Mouse (Mus musculus) embryonic facial prominence, embryonic 11.5 days (tissue): ENCODE measurements around the gene Cmtm8. TPM values are rescaled to one million over a fixed set of nuclear protein-coding genes. Genes with fewer than 3 reads are reported as not detected.

Source experiments
- ATAC-seq: fragments of 200-750 bp; cut with Nextera tagmentation; replicated peaks from 2 replicates; pipeline ENCODE4 v1.8.0; 2017; ENCODE audit warnings: low read depth; ENCODE audit not compliant: insufficient number of reproducible peaks, low FRiP score, low TSS enrichment
- DNase-seq: peaks from one replicate; pipeline ENCODE4 v3.0.0-alpha.2; 2015; ENCODE audit warnings: low spot score
- H3K27ac ChIP-seq: fragments of 300-500 bp; sonication (generic); replicated peaks from 2 replicates; pipeline ENCODE4 v1.5.1; 2014; ENCODE audit warnings: mild to moderate bottlenecking, low read depth, low read length, control low read depth
- H3K27me3 ChIP-seq: fragments of 300-500 bp; sonication (generic); 2 replicates; pipeline ENCODE4 v1.6.1; 2014; ENCODE audit warnings: mild to moderate bottlenecking, low read length, moderate library complexity, mixed read lengths; ENCODE audit not compliant: control insufficient read depth, insufficient read depth
- H3K36me3 ChIP-seq: fragments of 300-500 bp; sonication (generic); replicated peaks from 2 replicates; pipeline ENCODE4 v1.6.1; 2014; ENCODE audit warnings: low read depth, mild to moderate bottlenecking, low read length, moderate library complexity, mixed read lengths; ENCODE audit not compliant: control insufficient read depth, insufficient read depth
- H3K4me1 ChIP-seq: fragments of 300-500 bp; sonication (generic); 2 replicates; pipeline ENCODE4 v1.6.1; 2014; ENCODE audit warnings: low read length, mixed read lengths; ENCODE audit not compliant: control insufficient read depth, insufficient read depth
- H3K4me2 ChIP-seq: fragments of 300-500 bp; sonication (generic); 2 replicates; pipeline ENCODE4 v1.6.1; 2014; ENCODE audit warnings: low read depth, mild to moderate bottlenecking, control low read depth, low read length, moderate library complexity
- H3K4me3 ChIP-seq: fragments of 300-500 bp; sonication (generic); 2 replicates; pipeline ENCODE4 v1.5.1; 2014; ENCODE audit warnings: low read depth, low read length, control low read depth
- H3K9ac ChIP-seq: fragments of 300-500 bp; sonication (generic); replicated peaks from 2 replicates; pipeline ENCODE4 v1.6.1; 2014; ENCODE audit warnings: mild to moderate bottlenecking, control low read depth, low read length
- H3K9me3 ChIP-seq: fragments of 300-500 bp; sonication (generic); replicated peaks from 2 replicates; pipeline ENCODE4 v1.6.1; 2016; ENCODE audit warnings: mild to moderate bottlenecking, low read length, inconsistent platforms, mixed read lengths; ENCODE audit not compliant: control insufficient read depth
- WGBS: fragments of 180-500 bp; shearing (Covaris S2); extraction: QIAGEN DNeasy Blood & Tissue Kit; methylation state at CpG from one replicate; pipeline ENCODE4 v1.1.7; 2014; 5-methylcytosine and 5-hydroxymethylcytosine counted together
- polyA plus RNA-seq: library from polyadenylated mRNA; unstranded; fragments of >200 nt; fragmentation: Nextera tagmentation; extraction: Ambion mirVana; gene quantifications from 2 replicates; pipeline ENCODE4 v1.2.1, GENCODE M21; 2014

Gene Cmtm8
- polyA plus RNA-seq, 1 experiment from 2014 or later: 17.3 TPM

DNA sequence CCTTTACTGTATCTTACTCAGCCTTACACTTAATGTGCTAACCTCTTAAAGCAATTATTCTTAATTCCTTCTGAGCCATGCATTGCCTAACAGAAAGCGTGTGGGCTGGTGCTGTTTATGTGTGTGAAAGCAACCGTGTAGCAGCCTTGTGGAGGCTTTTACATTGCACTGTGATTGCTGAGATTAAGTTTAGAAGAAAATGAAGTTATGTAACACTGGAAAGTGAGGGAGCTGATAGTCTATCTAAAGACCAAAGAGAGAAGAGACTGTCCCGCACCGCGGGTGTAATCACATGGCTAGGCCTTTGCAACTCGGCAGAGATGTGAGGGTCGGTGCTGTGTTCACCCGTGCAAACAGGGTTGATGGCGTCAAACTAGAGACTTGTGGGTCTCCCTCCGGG is 96.9 kb downstream of the Cmtm8 start:
- no peaks in the 10 kb centered on the region for H3K9me3 ChIP-seq
- H3K27ac ChIP-seq: no peak overlapping the region
- peaks cover 3% of the 10 kb centered on the region for H3K36me3 ChIP-seq
- ATAC-seq (no peak), DNase-seq (no peak)
- WGBS: 83% methylated on average over 10 of the region's 10 CpGs
- no peaks in the 10 kb centered on the region for H3K4me1 ChIP-seq
- no peak overlapping the region for H3K4me3 ChIP-seq
- no peak overlapping the region for H3K9ac ChIP-seq
- H3K27me3 ChIP-seq: no peaks in the 10 kb centered on the region
- H3K4me2 ChIP-seq: no peak overlapping the region

DNA sequence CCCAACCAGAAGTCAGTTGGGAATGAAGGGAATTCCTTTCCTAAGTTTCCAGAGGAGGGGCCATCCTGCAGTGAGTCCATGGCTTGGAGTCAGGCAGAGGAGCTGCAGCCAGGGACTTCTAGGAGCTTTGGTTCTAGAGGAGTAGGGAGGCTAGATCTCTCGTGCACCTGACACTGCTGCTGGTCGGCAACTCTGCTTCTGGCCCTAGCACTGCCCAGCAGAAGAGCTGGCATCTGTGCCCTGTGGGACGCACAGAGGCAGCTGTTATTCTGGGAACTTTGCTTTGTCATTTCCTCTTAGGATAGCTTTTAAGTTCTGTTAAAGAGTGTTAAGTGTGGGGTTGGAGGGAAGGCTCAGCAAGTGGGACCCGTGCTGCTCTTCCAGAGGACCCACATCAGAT is 98.3 kb downstream of the Cmtm8 start:
- Histone ChIP-seq H3K4me3 (no peak overlapping the region), H3K36me3 (peaks cover 3% of the 10 kb centered on the region), H3K27me3 (no peaks in the 10 kb centered on the region), H3K4me2 (no peak overlapping the region), H3K4me1 (no peaks in the 10 kb centered on the region), H3K27ac (no peak overlapping the region), H3K9me3 (no peaks in the 10 kb centered on the region), H3K9ac (no peak overlapping the region)
- ATAC-seq: no peak
- WGBS: 80% methylated on average over 4 of the region's 4 CpGs
- DNase-seq: no peak

DNA sequence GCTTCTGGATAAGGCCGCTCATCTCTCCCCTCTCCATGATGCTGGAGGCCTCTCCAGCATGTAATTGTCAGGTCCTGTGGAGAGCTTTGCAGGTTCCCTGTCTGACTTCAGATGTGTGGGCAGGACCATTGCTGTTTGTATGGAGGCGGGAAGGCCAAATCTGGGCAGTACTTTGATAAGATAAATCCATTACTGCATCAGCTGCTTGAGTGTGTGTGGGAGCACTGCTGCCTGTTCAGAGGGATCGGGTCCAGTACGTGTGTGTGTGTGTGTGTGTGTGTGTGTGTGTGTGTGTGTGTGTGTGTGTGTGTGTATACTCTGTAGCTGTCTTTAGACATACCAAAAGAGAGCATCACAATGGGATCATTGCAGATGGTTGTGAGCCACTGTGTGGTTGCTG is 98.8 kb downstream of the Cmtm8 start:
- Histone ChIP-seq H3K4me1 (no peaks in the 10 kb centered on the region), H3K4me3 (no peak overlapping the region), H3K9me3 (no peaks in the 10 kb centered on the region), H3K36me3 (peaks cover 3% of the 10 kb centered on the region), H3K4me2 (no peak overlapping the region), H3K27me3 (no peaks in the 10 kb centered on the region), H3K27ac (no peak overlapping the region), H3K9ac (no peak overlapping the region)
- ATAC-seq: no peak
- DNase-seq: no peak
- 80% methylated on average over 4 of the region's 4 CpGs for WGBS

DNA sequence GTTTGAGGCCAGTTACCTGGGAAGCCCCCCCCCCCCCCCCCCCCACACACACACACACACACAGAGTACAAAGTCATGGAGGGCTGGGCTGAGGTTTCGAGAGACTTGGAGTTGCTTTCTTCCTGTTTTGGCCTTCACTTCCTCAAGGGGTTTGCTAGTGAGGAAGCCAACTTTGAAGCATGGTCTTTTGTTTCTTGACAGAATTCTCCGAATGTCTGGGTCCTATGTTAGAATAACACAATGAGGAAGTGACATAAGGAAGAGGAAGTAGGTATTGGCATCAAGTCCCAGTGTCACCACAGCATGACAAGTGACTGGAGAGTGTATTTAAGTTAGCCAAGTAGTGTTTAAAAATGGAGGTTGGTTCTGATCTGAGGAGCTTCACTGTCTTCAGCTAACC is 101.2 kb downstream of the Cmtm8 start:
- 78% methylated on average over 2 of the region's 2 CpGs for WGBS
- no peak overlapping the region for H3K27ac ChIP-seq
- H3K9ac ChIP-seq: no peak overlapping the region
- DNase-seq (no peak), ATAC-seq (no peak)
- H3K4me1 ChIP-seq: no peaks in the 10 kb centered on the region
- H3K4me2 ChIP-seq: no peak overlapping the region
- no peaks in the 10 kb centered on the region for H3K9me3 ChIP-seq
- H3K27me3 ChIP-seq: no peaks in the 10 kb centered on the region
- no peak overlapping the region for H3K4me3 ChIP-seq
- peaks cover 3% of the 10 kb centered on the region for H3K36me3 ChIP-seq

DNA sequence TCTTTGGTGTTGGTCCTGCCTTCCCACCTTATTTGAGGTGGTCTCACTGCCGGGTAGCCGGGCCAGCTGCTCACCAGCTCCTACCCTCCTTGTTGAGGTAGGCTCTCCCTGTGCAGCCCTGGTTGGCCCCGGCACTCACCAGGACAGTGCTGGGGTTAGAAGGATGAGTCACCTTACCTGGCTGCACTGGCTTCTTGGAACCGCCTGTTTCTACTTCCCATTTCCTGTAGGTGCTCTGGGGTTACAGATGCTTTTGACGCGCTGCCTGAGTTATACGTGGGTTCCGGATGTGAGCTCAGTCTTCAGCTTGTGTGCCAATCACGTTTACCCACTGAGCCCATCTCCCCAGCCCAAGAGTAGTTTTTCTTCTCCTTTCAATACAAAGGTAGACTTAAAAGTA is 103.6 kb downstream of the Cmtm8 start:
- Histone ChIP-seq H3K36me3 (no peaks in the 10 kb centered on the region; the same call in 1 of the 2 replicates), H3K9me3 (no peaks in the 10 kb centered on the region), H3K27ac (no peak overlapping the region), H3K4me2 (no peak overlapping the region), H3K4me3 (no peak overlapping the region), H3K4me1 (no peaks in the 10 kb centered on the region), H3K27me3 (no peaks in the 10 kb centered on the region), H3K9ac (no peak overlapping the region)
- no peak for ATAC-seq
- WGBS: 88% methylated on average over 9 of the region's 9 CpGs
- no peak for DNase-seq

Other genes with a start within 250 kb of the Cmtm8 start
- gene Cnot10, start 204.0 kb downstream of the Cmtm8 start, polyA plus RNA-seq: 72.8 and 76.4 TPM in 2 replicates
- gene Dync1li1, start 155.4 kb downstream of the Cmtm8 start, polyA plus RNA-seq: 67.8 TPM in 2 replicates
- 29.3 and 30.0 TPM in 2 replicates for gene Cmtm6, start 113.0 kb downstream of the Cmtm8 start, polyA plus RNA-seq
- gene Cmtm7, start 62.3 kb downstream of the Cmtm8 start, polyA plus RNA-seq: 64.6 and 75.0 TPM in 2 replicates
- 7.6 and 10.0 TPM in 2 replicates for gene Gpd1l, start 89.8 kb upstream of the Cmtm8 start, polyA plus RNA-seq
- 0.90 and 0.92 TPM in 2 replicates for gene Osbpl10, start 134.4 kb upstream of the Cmtm8 start, polyA plus RNA-seq
- 380 and 405 TPM in 2 replicates for gene Rps27rt, start 138.6 kb upstream of the Cmtm8 start, polyA plus RNA-seq